Mouse (Mus musculus): ENCODE data around the gene Klhl9. TPM values are rescaled to one million over a fixed set of nuclear protein-coding genes. Genes with fewer than 3 reads are reported as not detected.
"Not testable (repeated sequence)": the region's sequence is repeated elsewhere in the genome, so short reads cannot be mapped to it uniquely, and the experiment has no call there.

Klhl9 gene
- polyA plus RNA-seq (2015; fragmentation: Nextera tagmentation; extraction: Ambion mirVana), result 88.1 and 91.8 TPM in 2 replicates

DNA sequence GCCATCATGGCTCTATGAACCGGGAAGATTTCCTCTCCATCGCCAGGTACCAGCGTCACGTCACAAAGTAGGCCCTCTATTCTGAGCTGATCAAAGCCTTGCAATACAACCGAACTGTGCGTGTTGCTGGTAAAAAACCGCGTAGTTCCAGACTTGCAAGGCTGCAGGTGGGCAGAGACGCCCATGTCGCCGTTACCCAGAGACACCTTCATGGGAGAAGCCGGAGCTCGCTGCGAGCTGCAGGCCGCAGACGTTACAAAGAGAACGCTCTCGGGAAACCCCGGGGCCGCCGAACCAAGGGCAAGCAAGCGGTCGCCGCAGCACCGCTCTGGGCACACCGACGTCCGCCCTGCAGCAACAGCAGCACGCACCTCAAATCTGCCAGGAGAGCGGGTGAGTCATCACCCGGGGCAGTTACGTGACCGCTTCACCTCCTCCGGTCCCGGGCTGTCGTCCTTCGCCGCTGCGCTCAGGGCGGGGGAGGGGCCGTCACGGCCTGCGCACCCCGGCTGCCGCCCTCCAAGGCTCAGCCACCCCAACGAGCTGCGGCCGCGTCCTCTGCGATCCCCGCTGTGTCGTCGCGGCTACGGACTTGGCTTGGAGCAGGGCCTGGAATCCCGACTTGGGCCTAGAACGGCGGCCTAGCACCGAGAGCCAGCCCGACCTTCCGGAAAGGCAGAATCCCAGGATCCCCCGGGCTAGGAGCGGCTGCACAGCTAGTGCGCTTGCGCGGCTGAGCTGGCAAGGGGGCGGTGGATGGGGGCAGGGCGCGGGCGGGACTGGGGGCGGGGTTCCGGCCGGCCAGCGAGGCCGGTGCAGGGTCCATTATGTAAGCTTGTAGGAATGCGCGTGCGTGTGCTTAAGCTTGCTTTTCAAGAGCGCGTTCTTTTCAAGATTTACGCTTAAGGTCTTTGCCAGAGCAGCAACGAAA lies at the start of gene Klhl9, which contains the start of gene Gm26566:
Klhl9 (minus strand) TSS at position 675 of the 931 bp plus-strand sequence.
Gm26566 (plus strand) TSS at position 15 of the 931 bp plus-strand sequence.
- peak within 1 kb of the TSS; percentile 99 for H3K27ac ChIP-seq (ENCODE audit: low read length)
- peak; percentile 99 for ATAC-seq (ENCODE audit: low read depth)
- peak within 1 kb of the TSS; percentile 59 for H3K4me2 ChIP-seq (ENCODE audit: low read depth, low read length)
- H3K27me3 ChIP-seq (ENCODE audit: control insufficient read depth, insufficient read depth, low read depth, low read length), result no peaks in the 10 kb centered on the region
- H3K9me3 ChIP-seq (ENCODE audit: control insufficient read depth, low read length), result no peaks in the 10 kb centered on the region
- H3K4me1 ChIP-seq (replicated peaks; ENCODE audit: control insufficient read depth, insufficient read depth, low read length), result peaks cover 19% of the 10 kb centered on the region
- H3K9ac ChIP-seq (ENCODE audit: low read length), result peak within 1 kb of the TSS; percentile 99
- WGBS, result under 1% methylated on average over 78 of the region's 82 CpGs
- H3K36me3 ChIP-seq (ENCODE audit: control insufficient read depth, insufficient read depth, low read length), result peaks cover 9% of the 10 kb centered on the region
- peak within 1 kb of the TSS; percentile 96 for H3K4me3 ChIP-seq (ENCODE audit: low read length)

DNA sequence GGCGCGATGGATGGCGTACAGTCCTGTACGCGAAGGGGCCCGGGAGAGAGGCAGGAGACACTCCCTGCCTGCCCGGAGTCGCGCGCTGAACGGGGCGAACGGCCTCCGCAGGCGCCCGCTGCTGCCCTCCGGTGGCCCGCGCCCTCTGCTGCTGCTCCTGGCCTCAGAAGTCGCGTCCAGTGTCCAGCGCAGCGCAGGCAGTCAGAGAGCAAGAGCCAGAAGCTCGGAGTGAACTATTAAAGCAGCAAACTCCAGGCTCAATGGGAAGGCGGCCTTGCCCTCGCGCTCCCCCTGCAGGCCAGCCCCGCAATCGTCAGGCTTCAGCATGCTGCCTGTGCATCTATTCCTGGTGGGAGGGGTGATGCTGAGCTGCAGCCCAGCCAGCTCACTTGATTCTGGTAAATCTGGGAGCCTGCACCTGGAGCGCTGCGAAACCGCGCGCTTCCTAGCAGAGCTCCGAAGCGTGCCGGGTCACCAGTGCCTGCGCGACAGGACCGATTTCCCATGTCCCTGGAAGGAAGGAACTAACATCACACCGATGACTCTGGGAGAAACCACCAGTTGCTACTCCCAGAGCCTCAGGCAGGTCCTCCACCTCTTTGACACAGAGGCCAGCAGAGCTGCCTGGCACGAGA lies 41.2 kb upstream of the Klhl9 start:
- H3K27me3 ChIP-seq (ENCODE audit: control insufficient read depth, insufficient read depth, low read depth, low read length); H3K4me1 ChIP-seq (replicated peaks; ENCODE audit: control insufficient read depth, insufficient read depth, low read length); H3K9me3 ChIP-seq (ENCODE audit: control insufficient read depth, low read length); ATAC-seq (ENCODE audit: low read depth); H3K36me3 ChIP-seq (ENCODE audit: control insufficient read depth, insufficient read depth, low read length): not testable (repeated sequence)
- peak overlapping the region; percentile 43 for H3K4me2 ChIP-seq (ENCODE audit: low read depth, low read length)
- WGBS, result 2% methylated on average over 23 of the region's 42 CpGs
- peak overlapping the region; percentile 63; the same call in 1 of the 2 replicates for H3K27ac ChIP-seq (ENCODE audit: low read length)
- H3K4me3 ChIP-seq (ENCODE audit: low read length), result peak overlapping the region; percentile 32
- peak overlapping the region; percentile 28; the same call in 1 of the 2 replicates for H3K9ac ChIP-seq (ENCODE audit: low read length)

DNA sequence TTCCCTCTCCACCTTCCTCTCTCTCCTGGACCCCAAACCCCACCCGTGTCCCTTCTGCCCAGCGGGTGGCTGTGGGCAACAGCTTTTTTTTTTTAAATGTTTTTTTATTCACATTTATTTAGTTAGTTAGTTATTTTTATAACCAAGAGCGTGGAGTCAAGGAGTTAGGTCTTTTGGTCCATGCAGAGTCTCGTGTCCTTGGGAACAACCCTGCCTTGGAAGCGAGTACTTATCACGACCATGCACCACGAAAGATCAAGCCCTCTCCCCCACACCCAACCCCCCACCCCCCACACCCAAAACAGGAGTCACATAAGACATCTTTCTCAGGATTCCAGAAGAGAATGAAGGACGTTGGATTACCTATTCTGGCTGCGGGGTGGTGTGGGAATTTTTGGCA lies 40.1 kb upstream of the Klhl9 start:
- not testable (repeated sequence) for H3K9me3 ChIP-seq (ENCODE audit: control insufficient read depth, low read length); H3K36me3 ChIP-seq (ENCODE audit: control insufficient read depth, insufficient read depth, low read length); H3K27me3 ChIP-seq (ENCODE audit: control insufficient read depth, insufficient read depth, low read depth, low read length); H3K27ac ChIP-seq (ENCODE audit: low read length); H3K4me3 ChIP-seq (ENCODE audit: low read length); H3K4me1 ChIP-seq (replicated peaks; ENCODE audit: control insufficient read depth, insufficient read depth, low read length); H3K4me2 ChIP-seq (ENCODE audit: low read depth, low read length); ATAC-seq (ENCODE audit: low read depth); H3K9ac ChIP-seq (ENCODE audit: low read length)
- WGBS, result 48% methylated on average over 8 of the region's 9 CpGs

DNA sequence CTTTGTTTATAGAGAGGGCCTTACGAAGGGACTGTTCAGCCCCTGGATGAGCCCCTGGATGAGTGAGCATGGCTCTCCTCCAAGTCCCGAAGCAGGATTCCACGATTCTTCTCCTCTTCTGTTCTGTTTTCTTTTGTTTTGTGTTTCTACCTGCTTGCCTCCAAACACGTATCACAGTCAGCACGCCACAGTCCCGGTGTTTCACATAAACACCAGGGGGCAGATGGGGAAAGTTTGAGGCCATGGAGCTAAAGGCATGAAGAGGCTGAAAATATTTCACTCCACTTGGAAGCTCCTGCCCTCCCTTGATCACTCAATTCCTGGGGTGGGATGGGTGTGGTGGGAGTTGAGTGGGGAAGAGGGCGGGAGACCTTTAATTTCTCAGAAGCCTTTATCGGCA lies 39.5 kb upstream of the Klhl9 start:
- H3K4me1 ChIP-seq (replicated peaks; ENCODE audit: control insufficient read depth, insufficient read depth, low read length); H3K36me3 ChIP-seq (ENCODE audit: control insufficient read depth, insufficient read depth, low read length); H3K27ac ChIP-seq (ENCODE audit: low read length); H3K4me3 ChIP-seq (ENCODE audit: low read length); H3K9ac ChIP-seq (ENCODE audit: low read length); H3K27me3 ChIP-seq (ENCODE audit: control insufficient read depth, insufficient read depth, low read depth, low read length); H3K9me3 ChIP-seq (ENCODE audit: control insufficient read depth, low read length); H3K4me2 ChIP-seq (ENCODE audit: low read depth, low read length); ATAC-seq (ENCODE audit: low read depth): not testable (repeated sequence)
- 67% methylated on average over 6 of the region's 8 CpGs for WGBS

DNA sequence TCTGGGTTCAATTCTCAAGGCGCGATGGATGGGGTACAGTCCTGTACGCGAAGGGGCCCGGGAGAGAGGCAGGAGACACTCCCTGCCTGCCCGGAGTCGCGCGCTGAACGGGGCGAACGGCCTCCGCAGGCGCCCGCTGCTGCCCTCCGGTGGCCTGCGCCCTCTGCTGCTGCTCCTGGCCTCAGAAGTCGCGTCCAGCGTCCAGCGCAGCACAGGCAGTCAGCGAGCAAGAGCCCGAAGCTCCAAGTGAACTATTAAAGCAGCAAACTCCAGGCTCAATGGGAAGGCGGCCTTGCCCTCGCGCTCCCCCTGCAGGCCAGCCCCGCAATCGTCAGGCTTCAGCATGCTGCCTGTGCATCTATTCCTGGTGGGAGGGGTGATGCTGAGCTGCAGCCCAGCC lies 38.2 kb upstream of the Klhl9 start:
- peak overlapping the region; percentile 40 for H3K4me2 ChIP-seq (ENCODE audit: low read depth, low read length)
- H3K4me3 ChIP-seq (ENCODE audit: low read length), result peak overlapping the region; percentile 29
- not testable (repeated sequence) for H3K9me3 ChIP-seq (ENCODE audit: control insufficient read depth, low read length); H3K27me3 ChIP-seq (ENCODE audit: control insufficient read depth, insufficient read depth, low read depth, low read length); H3K4me1 ChIP-seq (replicated peaks; ENCODE audit: control insufficient read depth, insufficient read depth, low read length); ATAC-seq (ENCODE audit: low read depth); H3K27ac ChIP-seq (ENCODE audit: low read length); H3K36me3 ChIP-seq (ENCODE audit: control insufficient read depth, insufficient read depth, low read length)
- under 1% methylated on average over 20 of the region's 28 CpGs for WGBS
- H3K9ac ChIP-seq (ENCODE audit: low read length), result 0 out of 2 replicates have a peak overlapping the region, but pooled peaks have one; percentile 32

DNA sequence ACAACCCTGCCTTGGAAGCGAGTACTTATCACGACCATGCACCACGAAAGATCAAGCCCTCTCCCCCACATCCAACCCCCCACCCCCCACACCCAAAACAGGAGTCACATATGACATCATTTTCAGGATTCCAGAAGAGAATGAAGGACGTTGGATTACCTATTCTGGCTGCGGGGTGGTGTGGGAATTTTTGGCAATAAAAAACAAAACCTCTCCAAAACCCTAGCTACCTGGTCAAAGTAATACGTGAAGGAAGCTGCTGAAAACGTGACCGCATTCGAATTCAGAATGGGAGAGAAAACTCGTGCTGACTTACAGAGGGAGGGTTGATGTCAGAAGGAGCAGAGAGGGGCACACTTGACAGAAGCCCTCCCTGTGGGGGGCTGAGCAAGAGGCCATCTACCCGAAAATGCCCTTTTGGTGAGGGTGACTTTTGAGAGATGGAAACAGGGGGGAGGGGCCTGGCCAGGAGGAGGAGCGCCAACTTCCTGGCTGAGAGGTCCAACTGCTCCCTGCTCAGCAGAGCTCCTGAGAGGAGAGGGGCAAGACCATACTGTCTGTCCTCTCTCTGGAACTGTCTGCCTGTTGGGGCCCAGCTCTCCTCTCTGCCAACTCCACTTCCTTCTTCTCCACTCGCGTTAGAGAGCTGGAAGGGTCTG lies 37.5 kb upstream of the Klhl9 start, which contains the start of gene Gm13283:
Gm13283 (plus strand) TSS at position 510 of the 659 bp plus-strand sequence.
- H3K27me3 ChIP-seq (ENCODE audit: control insufficient read depth, insufficient read depth, low read depth, low read length); H3K27ac ChIP-seq (ENCODE audit: low read length); H3K4me1 ChIP-seq (replicated peaks; ENCODE audit: control insufficient read depth, insufficient read depth, low read length); H3K36me3 ChIP-seq (ENCODE audit: control insufficient read depth, insufficient read depth, low read length); ATAC-seq (ENCODE audit: low read depth); H3K9me3 ChIP-seq (ENCODE audit: control insufficient read depth, low read length): not testable (repeated sequence)
- Histone ChIP-seq H3K4me3 (ENCODE audit: low read length) (peak within 1 kb of the TSS; percentile 29), H3K4me2 (ENCODE audit: low read depth, low read length) (peak within 1 kb of the TSS; percentile 40), H3K9ac (ENCODE audit: low read length) (0 out of 2 replicates have a peak within 1 kb of the TSS, but pooled peaks have one; percentile 32)
- 20% methylated on average over 8 of the region's 14 CpGs for WGBS

DNA sequence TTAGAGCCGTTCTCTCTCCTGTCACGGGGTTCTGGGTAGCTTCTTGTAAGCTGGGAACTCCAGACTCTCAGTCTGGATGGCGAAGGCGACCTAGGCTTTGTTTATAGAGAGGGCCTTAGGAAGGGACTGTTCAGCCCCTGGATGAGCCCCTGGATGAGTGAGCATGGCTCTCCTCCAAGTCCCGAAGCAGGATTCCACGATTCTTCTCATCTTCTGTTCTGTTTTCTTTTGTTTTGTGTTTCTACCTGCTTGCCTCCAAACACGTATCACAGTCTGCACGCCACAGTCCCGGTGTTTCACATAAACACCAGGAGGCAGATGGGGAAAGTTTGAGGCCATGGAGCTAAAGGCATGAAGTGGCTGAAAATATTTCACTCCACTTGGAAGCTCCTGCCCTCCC lies 36.5 kb upstream of the Klhl9 start:
- not testable (repeated sequence) for H3K27ac ChIP-seq (ENCODE audit: low read length); H3K27me3 ChIP-seq (ENCODE audit: control insufficient read depth, insufficient read depth, low read depth, low read length); H3K36me3 ChIP-seq (ENCODE audit: control insufficient read depth, insufficient read depth, low read length); H3K4me3 ChIP-seq (ENCODE audit: low read length); ATAC-seq (ENCODE audit: low read depth); H3K9me3 ChIP-seq (ENCODE audit: control insufficient read depth, low read length); H3K4me1 ChIP-seq (replicated peaks; ENCODE audit: control insufficient read depth, insufficient read depth, low read length); H3K4me2 ChIP-seq (ENCODE audit: low read depth, low read length); H3K9ac ChIP-seq (ENCODE audit: low read length)
- 84% methylated on average over 7 of the region's 9 CpGs for WGBS

DNA sequence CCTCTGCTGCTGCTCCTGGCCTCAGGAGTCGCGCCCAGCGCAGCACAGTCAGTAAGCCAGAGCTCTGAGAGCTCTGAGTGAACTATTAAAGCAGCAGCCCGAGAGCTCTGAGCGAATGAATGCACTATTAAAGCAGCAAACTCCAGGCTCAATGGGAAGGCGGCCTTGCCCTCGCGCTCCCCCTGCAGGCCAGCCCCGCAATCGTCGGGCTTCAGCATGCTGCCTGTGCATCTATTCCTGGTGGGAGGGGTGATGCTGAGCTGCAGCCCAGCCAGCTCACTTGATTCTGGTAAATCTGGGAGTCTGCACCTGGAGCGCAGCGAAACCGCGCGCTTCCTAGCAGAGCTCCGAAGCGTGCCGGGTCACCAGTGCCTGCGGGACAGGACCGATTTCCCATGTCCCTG lies 35.4 kb upstream of the Klhl9 start:
- peak; percentile 100 for ATAC-seq (ENCODE audit: low read depth)
- H3K4me1 ChIP-seq (replicated peaks; ENCODE audit: control insufficient read depth, insufficient read depth, low read length); H3K27me3 ChIP-seq (ENCODE audit: control insufficient read depth, insufficient read depth, low read depth, low read length); H3K36me3 ChIP-seq (ENCODE audit: control insufficient read depth, insufficient read depth, low read length); H3K9me3 ChIP-seq (ENCODE audit: control insufficient read depth, low read length): not testable (repeated sequence)
- Histone ChIP-seq H3K4me2 (ENCODE audit: low read depth, low read length) (peak overlapping the region; percentile 73), H3K9ac (ENCODE audit: low read length) (peak overlapping the region; percentile 76), H3K4me3 (ENCODE audit: low read length) (peak overlapping the region; percentile 60), H3K27ac (ENCODE audit: low read length) (peak overlapping the region; percentile 97)
- under 1% methylated on average over 11 of the region's 21 CpGs for WGBS

Data from lung, embryonic 16.5 days (tissue).